Mouse (Mus musculus) ES-E14 (cell line): ENCODE results near the gene Ppp1r15a. TPM values are rescaled to one million over a fixed set of nuclear protein-coding genes. Genes with fewer than 3 reads are reported as not detected.
"Not testable (repeated sequence)": the region's sequence is repeated elsewhere in the genome, so short reads cannot be mapped to it uniquely, and the experiment has no call there.

Source experiments
- DNase-seq: peaks from one replicate; pipeline ENCODE4 v3.0.0-alpha.2; 2013; ENCODE audit warnings: low read depth, low spot score
- H3K27ac ChIP-seq: 2 replicates; pipeline ENCODE4 v1.5.1; 2012; ENCODE audit warnings: low read depth, mild to moderate bottlenecking, low read length, moderate library complexity, mixed read lengths; ENCODE audit not compliant: poor library complexity, insufficient read depth, severe bottlenecking
- H3K36me3 ChIP-seq: 2 replicates; pipeline ENCODE4 v1.6.1; 2012; ENCODE audit warnings: mild to moderate bottlenecking, low read length, moderate library complexity, mixed read lengths; ENCODE audit not compliant: control insufficient read depth, poor library complexity, insufficient read depth, severe bottlenecking
- H3K4me1 ChIP-seq, 2 experiments: fragments of 150-350 bp in 1 of 2; sonication (generic) in 1 of 2; 2 replicates each; pipeline ENCODE4 v1.6.1; 2012; ENCODE audit warnings: low read length in 2 of 2, mild to moderate bottlenecking in 1 of 2, mixed read lengths in 1 of 2; ENCODE audit not compliant: control insufficient read depth in 2 of 2, insufficient read depth in 2 of 2, poor library complexity in 1 of 2
- H3K4me3 ChIP-seq, 2 experiments: fragments of 150-350 bp in 1 of 2; sonication (generic) in 1 of 2; 2 replicates each; pipeline ENCODE4 v1.5.1; 2012; ENCODE audit warnings: low read length in 2 of 2, low read depth in 1 of 2, mild to moderate bottlenecking in 1 of 2, mixed read lengths in 1 of 2; ENCODE audit not compliant: insufficient read depth in 1 of 2, poor library complexity in 1 of 2, severe bottlenecking in 1 of 2
- H3K9ac ChIP-seq: 2 replicates; pipeline ENCODE4 v1.6.1; 2012; ENCODE audit warnings: low read depth, mild to moderate bottlenecking, low read length, mixed read lengths; ENCODE audit not compliant: poor library complexity, insufficient read depth, severe bottlenecking
- H3K9me3 ChIP-seq: fragments of 150-350 bp; sonication (generic); 2 replicates; pipeline ENCODE4 v1.6.1; 2012; ENCODE audit warnings: low read depth, mild to moderate bottlenecking, low read length; ENCODE audit not compliant: control insufficient read depth, insufficient read depth
- CHD2 ChIP-seq: IDR thresholded peaks from 2 replicates; pipeline ENCODE4 v1.6.1; 2014; ENCODE audit warnings: mild to moderate bottlenecking, low read depth, low read length, inconsistent platforms
- HCFC1 ChIP-seq: IDR thresholded peaks from 2 replicates; pipeline ENCODE4 v1.6.1; 2012; ENCODE audit warnings: low read length, inconsistent platforms, borderline replicate concordance; ENCODE audit not compliant: insufficient read depth
- MAFK ChIP-seq: IDR thresholded peaks from 2 replicates; pipeline ENCODE4 v1.6.1; 2014; ENCODE audit warnings: mild to moderate bottlenecking, low read depth, low read length, inconsistent platforms; ENCODE audit not compliant: insufficient read depth
- ZC3H11A ChIP-seq: IDR thresholded peaks from 2 replicates; pipeline ENCODE4 v1.6.1; 2012; ENCODE audit warnings: low read depth, mild to moderate bottlenecking, inconsistent platforms, low read length, borderline replicate concordance
- ZNF384 ChIP-seq: IDR thresholded peaks from 2 replicates; pipeline ENCODE4 v1.6.1; 2012; ENCODE audit warnings: low read depth, low read length, inconsistent platforms
- in situ Hi-C, 2 experiments: fragments of 600-800 bp; cut with MboI; formaldehyde crosslinking; loops; one replicate each; pipeline ENCODE4 v1.15.1; 2025; ENCODE audit warnings: low sequenced_read_pairs in 2 of 2, inconsistent platforms in 1 of 2; ENCODE audit not compliant: unreplicated experiment in 2 of 2
- total RNA-seq: library from RNA; depleted of rRNA; stranded (reverse); fragments of 300-350 nt; gene quantifications from 2 replicates; pipeline ENCODE4 v1.2.3, GENCODE M21; 2012

Gene Ppp1r15a
- total RNA-seq, 1 experiment = 37.9 TPM

- H3K9ac ChIP-seq = peak overlapping the region; percentile 34; the same call in 1 of the 2 replicates
- peaks cover 10% of the 10 kb centered on the region for H3K36me3 ChIP-seq
- DNase-seq = no peak
- no peak overlapping the region for H3K27ac ChIP-seq
- no peaks in the 10 kb centered on the region for H3K9me3 ChIP-seq
- peak overlapping the region in 1 of 2 experiments; percentile 24; a peak in 1 of 4 replicates for H3K4me3 ChIP-seq
- in situ Hi-C loops = no loop called here
- TF ChIP-seq HCFC1 (no peak), ZC3H11A (no peak), ZNF384 (no peak), MAFK (no peak), CHD2 (no peak)
- peaks cover 4 to 38% of the 10 kb centered on the region in 2 experiments; a peak in 3 of 4 replicates for H3K4me1 ChIP-seq
Measured at GRCm38 (mm10) chr7:45518618-45519017, 7.5 kb downstream of the Ppp1r15a start.

- H3K4me3 ChIP-seq, in situ Hi-C loops, H3K9ac ChIP-seq, H3K27ac ChIP-seq, H3K9me3 ChIP-seq, H3K36me3 ChIP-seq, DNase-seq: not testable (repeated sequence)
- H3K4me1 ChIP-seq = peaks cover 4 to 37% of the 10 kb centered on the region in 2 experiments; a peak in 3 of 4 replicates
Measured at GRCm38 (mm10) chr7:45516846-45517245, 9.2 kb downstream of the Ppp1r15a start.

GRCm38 (mm10) chr7:45515436-45515835 lies 10.6 kb downstream of the Ppp1r15a start:
- H3K9me3 ChIP-seq = no peaks in the 10 kb centered on the region
- no peak overlapping the region for H3K9ac ChIP-seq
- H3K4me1 ChIP-seq = peaks cover 4 to 37% of the 10 kb centered on the region in 2 experiments; a peak in 3 of 4 replicates
- no peaks in the 10 kb centered on the region for H3K36me3 ChIP-seq
- no peak for DNase-seq
- H3K4me3 ChIP-seq = peak overlapping the region in 1 of 2 experiments; percentile 3; a peak in 1 of 4 replicates
- TF ChIP-seq HCFC1 (no peak), ZNF384 (no peak)
- in situ Hi-C loops = no loop called here
- no peak overlapping the region for H3K27ac ChIP-seq

GRCm38 (mm10) chr7:45514411-45514810 lies 11.7 kb downstream of the Ppp1r15a start:
- H3K9ac ChIP-seq = no peak overlapping the region
- no peak for DNase-seq
- in situ Hi-C loops = no loop called here
- TF ChIP-seq HCFC1 = no peak
- no peak for TF ChIP-seq ZNF384
- TF ChIP-seq MAFK = no peak
- TF ChIP-seq ZC3H11A = no peak
- H3K36me3 ChIP-seq = no peaks in the 10 kb centered on the region
- H3K27ac ChIP-seq = no peak overlapping the region
- H3K9me3 ChIP-seq = no peaks in the 10 kb centered on the region
- no peak overlapping the region for H3K4me3 ChIP-seq
- peaks cover 4 to 37% of the 10 kb centered on the region in 2 experiments; a peak in 3 of 4 replicates for H3K4me1 ChIP-seq

GRCm38 (mm10) chr7:45509912-45510787 lies 15.9 kb downstream of the Ppp1r15a start, which contains the start of gene Nucb1:
TSS of gene Nucb1 (minus strand) at chr7:45510406.
- peaks cover 5% of the 10 kb centered on the region; the same call in 1 of the 2 replicates for H3K36me3 ChIP-seq
- H3K4me1 ChIP-seq = peaks cover 4 to 19% of the 10 kb centered on the region in 2 experiments; a peak in 3 of 4 replicates
- peak within 1 kb of the TSS; percentile 74 to 99 for H3K4me3 ChIP-seq
- TF ChIP-seq CHD2 (peak; percentile 62; the same call in 1 of the 2 replicates), HCFC1 (peak; percentile 96), MAFK (no peak), ZC3H11A (no peak), ZNF384 (no peak)
- in situ Hi-C loops = no loop called here
- DNase-seq = peak; percentile 95
- no peaks in the 10 kb centered on the region for H3K9me3 ChIP-seq
- H3K9ac ChIP-seq = peak within 1 kb of the TSS; percentile 85
- H3K27ac ChIP-seq = peak within 1 kb of the TSS; percentile 93
